Mouse (Mus musculus) lung, postnatal 0 days (tissue): ENCODE results near the gene Nup107. TPM values are rescaled to one million over a fixed set of nuclear protein-coding genes. Genes with fewer than 3 reads are reported as not detected.

Source experiments
- ATAC-seq: fragments of 200-750 bp; cut with Nextera tagmentation; 2 replicates; pipeline ENCODE4 v1.8.0; 2017; ENCODE audit warnings: moderate library complexity
- DNase-seq: peaks from one replicate; pipeline ENCODE4 v3.0.0-alpha.2; 2016; ENCODE audit warnings: low spot score
- H3K27ac ChIP-seq: fragments of 300-500 bp; sonication (generic); 2 replicates; pipeline ENCODE4 v1.5.1; 2014; ENCODE audit warnings: antibody characterized with exemption, mild to moderate bottlenecking, low read length, mixed read lengths
- H3K27me3 ChIP-seq: fragments of 300-500 bp; sonication (generic); replicated peaks from 2 replicates; pipeline ENCODE4 v1.6.1; 2014; ENCODE audit warnings: low read length, mixed read lengths; ENCODE audit not compliant: insufficient read depth
- H3K36me3 ChIP-seq: fragments of 300-500 bp; sonication (generic); 2 replicates; pipeline ENCODE4 v1.6.1; 2014; ENCODE audit warnings: low read length, mixed read lengths; ENCODE audit not compliant: insufficient read depth
- H3K4me1 ChIP-seq: fragments of 300-500 bp; sonication (generic); 2 replicates; pipeline ENCODE4 v1.6.1; 2014; ENCODE audit warnings: antibody characterized with exemption, low read depth, low read length, mixed read lengths; ENCODE audit not compliant: insufficient read depth
- H3K4me2 ChIP-seq: fragments of 300-500 bp; sonication (generic); replicated peaks from 2 replicates; pipeline ENCODE4 v1.6.1; 2014; ENCODE audit warnings: low read depth, mild to moderate bottlenecking, low read length, moderate library complexity, mixed read lengths
- H3K4me3 ChIP-seq: fragments of 300-500 bp; sonication (generic); 2 replicates; pipeline ENCODE4 v1.5.1; 2014; ENCODE audit warnings: low read depth, low read length
- H3K9ac ChIP-seq: fragments of 300-500 bp; sonication (generic); replicated peaks from 2 replicates; pipeline ENCODE4 v1.6.1; 2014; ENCODE audit warnings: low read depth, mild to moderate bottlenecking
- H3K9me3 ChIP-seq: fragments of 300-500 bp; sonication (generic); 2 replicates; pipeline ENCODE4 v1.6.1; 2016; ENCODE audit warnings: low read length, mixed read lengths
- CTCF ChIP-seq: IDR thresholded peaks from 2 replicates; pipeline ENCODE4 v1.5.1; 2016; ENCODE audit warnings: antibody characterized with exemption, mild to moderate bottlenecking
- EP300 ChIP-seq: IDR thresholded peaks from 2 replicates; pipeline ENCODE4 v1.6.1; 2016; ENCODE audit warnings: antibody characterized with exemption, mild to moderate bottlenecking, control low read depth
- WGBS: fragments of 180-500 bp; shearing (Covaris S2); extraction: QIAGEN DNeasy Blood & Tissue Kit; methylation state at CpG from one replicate; pipeline ENCODE4 v1.1.7; 2014; 5-methylcytosine and 5-hydroxymethylcytosine counted together
- polyA plus RNA-seq: library from polyadenylated mRNA; unstranded; fragments of >200 nt; fragmentation: Nextera tagmentation; extraction: Ambion mirVana; gene quantifications from 2 replicates; pipeline ENCODE4 v1.2.1, GENCODE M21; 2015

The Nup107 gene
- polyA plus RNA-seq, 1 experiment from 2014 or later, result 15.2 TPM

- Histone ChIP-seq H3K4me3 (no peak overlapping the region), H3K9ac (no peak overlapping the region), H3K4me1 (no peaks in the 10 kb centered on the region), H3K27me3 (no peaks in the 10 kb centered on the region), H3K4me2 (no peak overlapping the region), H3K9me3 (no peaks in the 10 kb centered on the region), H3K27ac (no peak overlapping the region), H3K36me3 (peaks cover 21% of the 10 kb centered on the region; the same call in 1 of the 2 replicates)
- DNase-seq, result no peak
- 98% methylated on average over 5 of the region's 5 CpGs for WGBS
- TF ChIP-seq CTCF, result no peak
- no peak for TF ChIP-seq EP300
- ATAC-seq, result no peak
Observed at GRCm38 (mm10) chr10:117752851-117753647, 39.5 kb downstream of the Nup107 start.

GRCm38 (mm10) chr10:117752304-117752821 lies 40.1 kb downstream of the Nup107 start:
- no peaks in the 10 kb centered on the region for H3K4me1 ChIP-seq
- no peak for DNase-seq
- no peak overlapping the region for H3K27ac ChIP-seq
- ATAC-seq, result no peak
- no peak overlapping the region for H3K9ac ChIP-seq
- no peak overlapping the region for H3K4me2 ChIP-seq
- H3K27me3 ChIP-seq, result no peaks in the 10 kb centered on the region
- H3K4me3 ChIP-seq, result no peak overlapping the region
- WGBS, result 98% methylated on average over 7 of the region's 7 CpGs
- TF ChIP-seq CTCF, result no peak
- no peak for TF ChIP-seq EP300
- H3K36me3 ChIP-seq, result peaks cover 17% of the 10 kb centered on the region; the same call in 1 of the 2 replicates
- no peaks in the 10 kb centered on the region for H3K9me3 ChIP-seq

- DNase-seq, result no peak
- 99% methylated on average over 6 of the region's 6 CpGs for WGBS
- Histone ChIP-seq H3K27ac (no peak overlapping the region), H3K4me3 (no peak overlapping the region), H3K27me3 (no peaks in the 10 kb centered on the region), H3K36me3 (peaks cover 11% of the 10 kb centered on the region; the same call in 1 of the 2 replicates), H3K9me3 (no peaks in the 10 kb centered on the region), H3K9ac (no peak overlapping the region), H3K4me2 (no peak overlapping the region), H3K4me1 (no peaks in the 10 kb centered on the region)
- ATAC-seq, result no peak
- TF ChIP-seq CTCF (no peak), EP300 (no peak)
Observed at GRCm38 (mm10) chr10:117751744-117752143, 40.8 kb downstream of the Nup107 start.

GRCm38 (mm10) chr10:117751282-117751610 lies 41.3 kb downstream of the Nup107 start:
- Histone ChIP-seq H3K9me3 (no peaks in the 10 kb centered on the region), H3K4me1 (no peaks in the 10 kb centered on the region), H3K4me3 (no peak overlapping the region), H3K27ac (no peak overlapping the region), H3K27me3 (no peaks in the 10 kb centered on the region), H3K4me2 (no peak overlapping the region), H3K9ac (no peak overlapping the region), H3K36me3 (peaks cover 10% of the 10 kb centered on the region; the same call in 1 of the 2 replicates)
- TF ChIP-seq CTCF (no peak), EP300 (no peak)
- no peak for DNase-seq
- ATAC-seq, result no peak
- WGBS, result 97% methylated on average over 14 of the region's 14 CpGs

- H3K36me3 ChIP-seq, result peaks cover 10% of the 10 kb centered on the region; the same call in 1 of the 2 replicates
- no peak overlapping the region for H3K4me2 ChIP-seq
- no peaks in the 10 kb centered on the region for H3K9me3 ChIP-seq
- WGBS, result 98% methylated on average over 5 of the region's 5 CpGs
- no peak for TF ChIP-seq CTCF
- TF ChIP-seq EP300, result no peak
- ATAC-seq, result no peak
- no peak overlapping the region for H3K27ac ChIP-seq
- DNase-seq, result no peak
- no peak overlapping the region for H3K4me3 ChIP-seq
- H3K9ac ChIP-seq, result no peak overlapping the region
- no peaks in the 10 kb centered on the region for H3K27me3 ChIP-seq
- no peaks in the 10 kb centered on the region for H3K4me1 ChIP-seq
Observed at GRCm38 (mm10) chr10:117750529-117751281, 41.8 kb downstream of the Nup107 start.

- no peaks in the 10 kb centered on the region for H3K27me3 ChIP-seq
- no peaks in the 10 kb centered on the region for H3K4me1 ChIP-seq
- no peaks in the 10 kb centered on the region for H3K9me3 ChIP-seq
- H3K9ac ChIP-seq, result no peak overlapping the region
- DNase-seq (no peak), ATAC-seq (no peak)
- no peak overlapping the region for H3K27ac ChIP-seq
- 92% methylated on average over 14 of the region's 14 CpGs for WGBS
- peaks cover 10% of the 10 kb centered on the region; the same call in 1 of the 2 replicates for H3K36me3 ChIP-seq
- no peak overlapping the region for H3K4me2 ChIP-seq
- H3K4me3 ChIP-seq, result no peak overlapping the region
- no peak for TF ChIP-seq CTCF
- TF ChIP-seq EP300, result no peak
Observed at GRCm38 (mm10) chr10:117749787-117750343, 42.6 kb downstream of the Nup107 start.
